Mouse (Mus musculus): ENCODE measurements at regions not wholly inside any gene's neighbourhood (a gene's known extent, or its start where the extent isn't known, plus 50 kb on each side); places are given as distances from the start of the nearest gene placed in this dataset.

DNA sequence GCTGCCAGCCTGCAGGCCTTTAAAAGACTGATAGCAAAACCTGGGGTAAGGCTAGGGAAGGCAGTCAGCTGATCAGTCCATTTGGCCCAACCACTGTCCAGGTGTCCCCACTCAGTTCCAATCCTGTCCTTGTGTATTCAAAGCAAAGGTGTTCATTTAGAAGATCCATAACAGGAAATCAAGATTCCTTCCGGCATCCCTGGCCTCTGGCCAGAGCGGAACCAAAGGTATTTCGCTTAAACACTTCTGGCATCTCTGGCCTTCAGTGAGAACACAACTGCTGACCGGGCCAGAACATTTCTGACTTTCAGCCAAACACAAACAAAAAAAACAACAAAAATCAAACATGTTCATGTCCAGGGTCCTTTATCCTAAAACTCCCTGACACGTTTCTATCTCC, 102.3 kb downstream of the Hsd17b3 start:
- TF ChIP-seq EP300 (IDR thresholded peaks at IDR 0.05; ENCODE audit: low read depth): no peak
- no peak for TF ChIP-seq CTCF (IDR thresholded peaks at IDR 0.05; ENCODE audit: low read depth)

Measured in liver, postnatal 0 days (tissue).